Mouse (Mus musculus): ENCODE measurements at regions not wholly inside any gene's neighbourhood (a gene's known extent, or its start where the extent isn't known, plus 50 kb on each side); places are given as distances from the start of the nearest gene placed in this dataset.

- TF ChIP-seq CTCF (conservative IDR thresholded peaks at IDR 0.05; ENCODE audit: low read length): no peak
- no peak for TF ChIP-seq POU5F1 (IDR thresholded peaks at IDR 0.05; ENCODE audit: borderline replicate concordance, low read length)
Measured at GRCm38 (mm10) chr4:56122198-56122597, 589.9 kb upstream of the Klf4 start.

All from E14TG2a.4 (cell line).